Mouse (Mus musculus) B cell, adult (primary cell): ENCODE measurements around the gene Pelp1. TPM values are rescaled to one million over a fixed set of nuclear protein-coding genes. Genes with fewer than 3 reads are reported as not detected.

Source experiments
- total RNA-seq: library from RNA; stranded (reverse); gene quantifications from 4 replicates; pipeline ENCODE4 v1.2.4, GENCODE M21; 2023; ENCODE audit not compliant: inconsistent age

The Pelp1 gene
- total RNA-seq, result 26.4 to 29.9 TPM (median 28.0 TPM) in 4 replicates

GRCm38 (mm10) chr11:70409594-70410296, at the start of gene Pelp1:
Pelp1 (minus strand) TSS chr11:70410031.

GRCm38 (mm10) chr11:70458688-70459600, 49.1 kb upstream of the Pelp1 start, which contains the start of gene Zmynd15:
Zmynd15 (plus strand) TSS chr11:70459433.

GRCm38 (mm10) chr11:70451797-70452498, 42.1 kb upstream of the Pelp1 start, which contains the start of gene Med11:
Med11 (plus strand) TSS chr11:70451919.

GRCm38 (mm10) chr11:70432048-70432894, 22.4 kb upstream of the Pelp1 start, which contains the start of gene Arrb2:
Arrb2 (plus strand) TSS chr11:70432635.

GRCm38 (mm10) chr11:70351868-70352267, 58.0 kb downstream of the Pelp1 start, which contains the start of gene Alox15:
Alox15 (minus strand) TSS chr11:70352031.

Other genes starting within 250 kb of the Pelp1 start
- gene Slc16a11, start 197.3 kb downstream of the Pelp1 start, total RNA-seq, result not detected in 4 replicates
- 1.8 to 2.3 TPM (median 2.1 TPM) in 4 replicates for gene Slc16a13, start 189.0 kb downstream of the Pelp1 start, total RNA-seq
- 0.45 to 1.1 TPM (median 0.85 TPM) in 4 replicates for gene Bcl6b, start 180.2 kb downstream of the Pelp1 start, total RNA-seq
- gene 0610010K14Rik, start 172.1 kb downstream of the Pelp1 start, total RNA-seq, result 62.4 to 92.8 TPM (median 71.3 TPM) in 4 replicates
- 4.4 to 9.6 TPM (median 7.2 TPM) in 4 replicates for gene Gm21988, start 170.2 kb downstream of the Pelp1 start, total RNA-seq
- gene Rnasek, start 170.2 kb downstream of the Pelp1 start, total RNA-seq, result 73.2 to 81.6 TPM (median 73.8 TPM) in 4 replicates
- 0.57 to 0.64 TPM in 2 of 4 replicates, not detected in the others for gene Alox12, start 154.7 kb downstream of the Pelp1 start, total RNA-seq
- not detected in 4 replicates for gene Alox12e, start 87.4 kb downstream of the Pelp1 start, total RNA-seq
- gene Alox15, start 58.0 kb downstream of the Pelp1 start, total RNA-seq, result 0.21 to 1.9 TPM (median 0.26 TPM) in 3 of 4 replicates, not detected in the other
- gene Arrb2, start 22.6 kb upstream of the Pelp1 start, total RNA-seq, result 93.3 to 103 TPM (median 98.7 TPM) in 4 replicates
- 39.8 to 46.9 TPM (median 43.4 TPM) in 4 replicates for gene Med11, start 41.9 kb upstream of the Pelp1 start, total RNA-seq
- gene Zmynd15, start 49.4 kb upstream of the Pelp1 start, total RNA-seq, result 1.3 to 2.1 TPM (median 1.4 TPM) in 4 replicates
- 6.6 to 9.3 TPM (median 7.2 TPM) in 4 replicates for gene Cxcl16, start 50.0 kb upstream of the Pelp1 start, total RNA-seq
- gene Tm4sf5, start 95.2 kb upstream of the Pelp1 start, total RNA-seq, result not detected in 4 replicates
- gene Vmo1, start 104.6 kb upstream of the Pelp1 start, total RNA-seq, result not detected in 4 replicates
- gene Gltpd2, start 109.2 kb upstream of the Pelp1 start, total RNA-seq, result not detected in 4 replicates
- 124 to 141 TPM (median 128 TPM) in 4 replicates for gene Psmb6, start 115.3 kb upstream of the Pelp1 start, total RNA-seq
- not detected in 4 replicates for gene Gm40193, start 122.9 kb upstream of the Pelp1 start, total RNA-seq
- 3.3 to 6.4 TPM (median 4.5 TPM) in 4 replicates for gene Pld2, start 130.0 kb upstream of the Pelp1 start, total RNA-seq
- 79.8 to 99.2 TPM (median 86.0 TPM) in 4 replicates for gene Mink1, start 152.8 kb upstream of the Pelp1 start, total RNA-seq
- gene 4930544D05Rik, start 205.8 kb upstream of the Pelp1 start, total RNA-seq, result 1.6 TPM in 1 of 4 replicates, not detected in the others
- 1.1 to 1.2 TPM in 2 of 4 replicates, not detected in the others for gene Chrne, start 209.2 kb upstream of the Pelp1 start, total RNA-seq
- gene Gp1ba, start 229.1 kb upstream of the Pelp1 start, total RNA-seq, result 0.29 TPM in 1 of 4 replicates, not detected in the others
- 206 to 218 TPM (median 207 TPM) in 4 replicates for gene Rnf167, start 237.2 kb upstream of the Pelp1 start, total RNA-seq
- 74.1 to 86.5 TPM (median 81.8 TPM) in 4 replicates for gene Slc25a11, start 237.4 kb upstream of the Pelp1 start, total RNA-seq
- gene Pfn1, start 244.6 kb upstream of the Pelp1 start, total RNA-seq, result 1,394 to 1,549 TPM (median 1,435 TPM) in 4 replicates
- gene Eno3, start 247.2 kb upstream of the Pelp1 start, total RNA-seq, result 30.9 to 40.5 TPM (median 35.3 TPM) in 4 replicates